Mouse (Mus musculus): Measurements from ENCODE around the gene Maml1. TPM values are rescaled to one million over a fixed set of nuclear protein-coding genes. Genes with fewer than 3 reads are reported as not detected.

Gene Maml1
- polyA plus RNA-seq, 1 experiment = 6.3 TPM

DNA sequence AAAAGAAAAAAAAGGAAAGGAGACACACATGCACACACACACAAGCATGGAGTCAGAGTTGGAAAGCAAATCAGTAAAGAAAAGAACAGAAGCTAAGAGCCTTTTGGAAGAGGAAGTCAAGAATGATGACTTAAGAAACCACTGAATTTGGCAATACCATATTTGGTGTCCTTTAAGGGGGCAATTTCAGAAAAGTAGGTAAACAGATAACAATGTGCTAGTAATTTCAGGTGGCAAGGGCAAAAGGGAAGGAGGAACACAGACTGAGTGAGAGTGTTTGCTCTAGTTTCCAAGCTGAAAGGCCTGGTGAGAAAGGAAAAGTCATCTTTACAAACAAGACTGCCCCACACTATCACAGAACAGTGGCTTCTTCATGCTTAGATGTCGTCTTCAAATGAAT lies 5.7 kb downstream of the Maml1 start:
- H3K4me1 ChIP-seq (ENCODE audit: control insufficient read depth, insufficient read depth, low read length) = peaks cover 3% of the 10 kb centered on the region; the same call in 1 of the 2 replicates
- no peak overlapping the region for H3K4me3 ChIP-seq (ENCODE audit: insufficient read depth, low read length)
- TF ChIP-seq CTCF (IDR thresholded peaks at IDR 0.05; ENCODE audit: extremely low read depth, insufficient read depth, low read length) = no peak
- TF ChIP-seq POLR2A (IDR thresholded peaks at IDR 0.05; ENCODE audit: extremely low read depth, insufficient read depth, low read length) = no peak
- H3K27ac ChIP-seq (ENCODE audit: insufficient read depth, low read length) = no peak overlapping the region

- peaks cover 3% of the 10 kb centered on the region; the same call in 1 of the 2 replicates for H3K4me1 ChIP-seq (ENCODE audit: control insufficient read depth, insufficient read depth, low read length)
Observed at GRCm38 (mm10) chr11:50285696-50286095, 6.4 kb downstream of the Maml1 start.

GRCm38 (mm10) chr11:50285263-50285662 lies 6.8 kb downstream of the Maml1 start:
- TF ChIP-seq POLR2A (IDR thresholded peaks at IDR 0.05; ENCODE audit: extremely low read depth, insufficient read depth, low read length) (no peak), CTCF (IDR thresholded peaks at IDR 0.05; ENCODE audit: extremely low read depth, insufficient read depth, low read length) (no peak)
- no peak overlapping the region for H3K27ac ChIP-seq (ENCODE audit: insufficient read depth, low read length)
- no peak overlapping the region for H3K4me3 ChIP-seq (ENCODE audit: insufficient read depth, low read length)
- peaks cover 1% of the 10 kb centered on the region; the same call in 1 of the 2 replicates for H3K4me1 ChIP-seq (ENCODE audit: control insufficient read depth, insufficient read depth, low read length)

More at GRCm38 (mm10) chr11:50285696-50286095, 6.4 kb downstream of the Maml1 start:
- H3K27ac ChIP-seq (ENCODE audit: insufficient read depth, low read length) = no peak overlapping the region
- no peak for TF ChIP-seq CTCF (IDR thresholded peaks at IDR 0.05; ENCODE audit: extremely low read depth, insufficient read depth, low read length)
- no peak for TF ChIP-seq POLR2A (IDR thresholded peaks at IDR 0.05; ENCODE audit: extremely low read depth, insufficient read depth, low read length)
- no peak overlapping the region for H3K4me3 ChIP-seq (ENCODE audit: insufficient read depth, low read length)

DNA sequence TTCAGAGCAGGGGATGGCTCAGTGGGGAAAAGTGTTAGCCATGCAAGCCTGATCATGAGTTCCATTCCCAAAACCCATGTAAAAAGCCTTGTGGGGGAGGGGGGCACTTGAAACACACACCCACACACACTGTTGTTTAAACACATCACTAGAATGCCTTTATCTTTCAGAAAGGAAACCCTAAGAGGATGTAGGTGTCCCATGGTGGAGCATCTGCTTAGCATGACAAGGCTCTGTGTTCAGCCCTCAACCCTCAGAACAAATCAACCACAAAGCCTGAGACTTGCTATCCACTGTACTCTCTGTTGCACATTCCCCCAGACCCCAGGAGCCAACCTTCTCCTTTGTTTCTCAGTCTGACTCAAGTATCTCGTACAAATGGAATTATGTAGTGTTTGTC lies 12.1 kb downstream of the Maml1 start:
- H3K4me3 ChIP-seq (ENCODE audit: insufficient read depth, low read length) = no peak overlapping the region
- no peak for TF ChIP-seq POLR2A (IDR thresholded peaks at IDR 0.05; ENCODE audit: extremely low read depth, insufficient read depth, low read length)
- TF ChIP-seq CTCF (IDR thresholded peaks at IDR 0.05; ENCODE audit: extremely low read depth, insufficient read depth, low read length) = no peak

GRCm38 (mm10) chr11:50279005-50279404 lies 13.1 kb downstream of the Maml1 start:
- peaks cover 6% of the 10 kb centered on the region; the same call in 1 of the 2 replicates for H3K4me1 ChIP-seq (ENCODE audit: control insufficient read depth, insufficient read depth, low read length)
- no peak overlapping the region for H3K27ac ChIP-seq (ENCODE audit: insufficient read depth, low read length)
- no peak overlapping the region for H3K4me3 ChIP-seq (ENCODE audit: insufficient read depth, low read length)
- no peak for TF ChIP-seq CTCF (IDR thresholded peaks at IDR 0.05; ENCODE audit: extremely low read depth, insufficient read depth, low read length)

More for the DNA sequence above, 12.1 kb downstream of the Maml1 start:
- no peak overlapping the region for H3K27ac ChIP-seq (ENCODE audit: insufficient read depth, low read length)
- peaks cover 4% of the 10 kb centered on the region; the same call in 1 of the 2 replicates for H3K4me1 ChIP-seq (ENCODE audit: control insufficient read depth, insufficient read depth, low read length)

DNA sequence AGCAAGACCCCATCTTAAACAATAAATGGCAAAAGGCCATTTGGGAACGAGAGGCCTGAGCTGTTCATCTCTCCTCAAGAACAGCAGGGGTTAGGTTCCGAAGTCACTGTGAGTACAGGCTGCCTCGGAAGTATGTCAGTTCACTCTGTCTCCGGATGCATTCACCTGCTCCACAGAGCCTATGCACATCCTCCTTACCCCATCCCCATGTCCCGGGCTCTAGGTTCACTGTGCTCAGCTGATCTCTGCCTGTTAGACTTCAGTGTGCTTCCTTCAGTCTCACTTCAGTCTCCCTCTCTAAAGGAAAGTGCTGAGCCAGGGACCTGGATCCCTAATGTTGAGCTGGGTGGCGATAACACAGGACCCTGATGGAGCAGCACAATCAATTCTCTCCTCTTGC lies 14.4 kb downstream of the Maml1 start:
- Histone ChIP-seq H3K4me1 (ENCODE audit: control insufficient read depth, insufficient read depth, low read length) (peaks cover 6% of the 10 kb centered on the region; the same call in 1 of the 2 replicates), H3K4me3 (ENCODE audit: insufficient read depth, low read length) (no peak overlapping the region), H3K27ac (ENCODE audit: insufficient read depth, low read length) (no peak overlapping the region)
- no peak for TF ChIP-seq CTCF (IDR thresholded peaks at IDR 0.05; ENCODE audit: extremely low read depth, insufficient read depth, low read length)
- no peak for TF ChIP-seq POLR2A (IDR thresholded peaks at IDR 0.05; ENCODE audit: extremely low read depth, insufficient read depth, low read length)

GRCm38 (mm10) chr11:50277025-50277424 lies 15.1 kb downstream of the Maml1 start:
- no peak overlapping the region for H3K27ac ChIP-seq (ENCODE audit: insufficient read depth, low read length)
- TF ChIP-seq POLR2A (IDR thresholded peaks at IDR 0.05; ENCODE audit: extremely low read depth, insufficient read depth, low read length) (no peak), CTCF (IDR thresholded peaks at IDR 0.05; ENCODE audit: extremely low read depth, insufficient read depth, low read length) (no peak)

GRCm38 (mm10) chr11:50275568-50276151 lies 16.5 kb downstream of the Maml1 start:
- Histone ChIP-seq H3K4me1 (ENCODE audit: control insufficient read depth, insufficient read depth, low read length) (peaks cover 6% of the 10 kb centered on the region; the same call in 1 of the 2 replicates), H3K27ac (ENCODE audit: insufficient read depth, low read length) (no peak overlapping the region), H3K4me3 (ENCODE audit: insufficient read depth, low read length) (no peak overlapping the region)
- TF ChIP-seq CTCF (IDR thresholded peaks at IDR 0.05; ENCODE audit: extremely low read depth, insufficient read depth, low read length) (no peak), POLR2A (IDR thresholded peaks at IDR 0.05; ENCODE audit: extremely low read depth, insufficient read depth, low read length) (no peak)

More at GRCm38 (mm10) chr11:50277025-50277424, 15.1 kb downstream of the Maml1 start:
- Histone ChIP-seq H3K4me1 (ENCODE audit: control insufficient read depth, insufficient read depth, low read length) (peaks cover 6% of the 10 kb centered on the region; the same call in 1 of the 2 replicates), H3K4me3 (ENCODE audit: insufficient read depth, low read length) (no peak overlapping the region)

DNA sequence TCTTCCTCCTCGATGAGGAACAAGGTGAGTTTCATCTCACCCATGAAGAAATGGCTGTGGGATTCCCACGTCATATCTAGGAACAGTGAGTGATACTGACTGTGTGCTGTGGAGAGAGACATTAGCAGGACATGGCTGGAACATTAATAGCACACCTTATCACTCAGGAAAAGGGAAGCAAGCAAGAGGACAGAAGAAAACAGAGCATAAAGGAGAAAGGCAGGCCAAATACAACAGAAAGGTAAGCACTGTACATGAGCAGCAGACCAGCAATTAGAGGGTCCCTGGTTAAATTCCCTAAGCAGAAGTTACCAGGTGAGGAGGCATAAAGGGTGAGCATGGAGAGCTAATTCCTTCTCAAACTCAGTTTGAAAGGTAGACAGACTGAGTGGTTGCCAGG lies 17.0 kb downstream of the Maml1 start:
- Histone ChIP-seq H3K27ac (ENCODE audit: insufficient read depth, low read length) (no peak overlapping the region), H3K4me3 (ENCODE audit: insufficient read depth, low read length) (no peak overlapping the region), H3K4me1 (ENCODE audit: control insufficient read depth, insufficient read depth, low read length) (peaks cover 6% of the 10 kb centered on the region; the same call in 1 of the 2 replicates)
- no peak for TF ChIP-seq POLR2A (IDR thresholded peaks at IDR 0.05; ENCODE audit: extremely low read depth, insufficient read depth, low read length)
- no peak for TF ChIP-seq CTCF (IDR thresholded peaks at IDR 0.05; ENCODE audit: extremely low read depth, insufficient read depth, low read length)

GRCm38 (mm10) chr11:50272819-50273218 lies 19.3 kb downstream of the Maml1 start:
- H3K4me3 ChIP-seq (ENCODE audit: insufficient read depth, low read length) = no peak overlapping the region
- H3K27ac ChIP-seq (ENCODE audit: insufficient read depth, low read length) = no peak overlapping the region
- peaks cover 6% of the 10 kb centered on the region; the same call in 1 of the 2 replicates for H3K4me1 ChIP-seq (ENCODE audit: control insufficient read depth, insufficient read depth, low read length)
- TF ChIP-seq CTCF (IDR thresholded peaks at IDR 0.05; ENCODE audit: extremely low read depth, insufficient read depth, low read length) = no peak
- no peak for TF ChIP-seq POLR2A (IDR thresholded peaks at IDR 0.05; ENCODE audit: extremely low read depth, insufficient read depth, low read length)

All from cortical plate, adult 2 months (tissue).